ENCODE assay signal across 21 mouse cellular contexts in genomic region chr7:141335682-141336081, GRCm38 (mm10). TPM values are rescaled to one million over a fixed set of nuclear protein-coding genes. Genes with fewer than 3 reads are reported as not detected.
DNase-seq lines count a peak whose midpoint lies in the region; ATAC-seq and TF ChIP-seq lines count a peak whose summit lies in the region.
"Had no signal": no experiment of that assay in that cellular context is flagged by ENCODE, and none has a peak within 500 bp of the region (broad histone marks: within the 10 kb centered on the region; RNA-seq: fewer than 3 reads in every experiment).

No protein-coding gene starts in this region.

- intact Hi-C loops in heart, postnatal 14 days (cut with DNase I) = no loop called here

- H3K9ac ChIP-seq in midbrain, postnatal 0 days (replicated peaks; ENCODE audit: low read length, poor library complexity, severe bottlenecking) = no peak overlapping the region
- no peak overlapping the region for H3K9ac ChIP-seq in midbrain, embryonic 15.5 days
- H3K9ac ChIP-seq: forebrain, embryonic 12.5 days; heart, embryonic 15.5 days; intestine, embryonic 15.5 days; limb, embryonic 12.5 days; liver, postnatal 0 days; neural tube, embryonic 15.5 days had no signal

- H3K27me3 ChIP-seq in heart, embryonic 10.5 days (ENCODE audit: insufficient read depth, poor library complexity, severe bottlenecking) = peaks cover 26% of the 10 kb centered on the region
- H3K27me3 ChIP-seq in midbrain, postnatal 0 days (ENCODE audit: insufficient read depth, low read length) = peaks cover 8% of the 10 kb centered on the region
- peaks cover 6% of the 10 kb centered on the region; the same call in 1 of the 2 replicates for H3K27me3 ChIP-seq in midbrain, embryonic 15.5 days (replicated peaks)
- H3K27me3 ChIP-seq: intestine, embryonic 15.5 days; Patski had no signal

- H3K9me3 ChIP-seq in heart, embryonic 10.5 days = no peaks in the 10 kb centered on the region
- no peaks in the 10 kb centered on the region for H3K9me3 ChIP-seq in midbrain, postnatal 0 days (ENCODE audit: low read length)
- no peaks in the 10 kb centered on the region for H3K9me3 ChIP-seq in midbrain, embryonic 15.5 days
- H3K9me3 ChIP-seq: forebrain, embryonic 12.5 days; heart, embryonic 15.5 days; intestine, embryonic 15.5 days; limb, embryonic 12.5 days; neural tube, embryonic 15.5 days had no signal

- H3K4me3 ChIP-seq in heart, embryonic 10.5 days = no peak overlapping the region
- no peak overlapping the region for H3K4me3 ChIP-seq in midbrain, postnatal 0 days (ENCODE audit: low read depth, low read length)
- no peak overlapping the region for H3K4me3 ChIP-seq in midbrain, embryonic 15.5 days
- H3K4me3 ChIP-seq: forebrain, embryonic 12.5 days; heart, embryonic 15.5 days; intestine, embryonic 15.5 days; limb, embryonic 12.5 days; myocyte; neural tube, embryonic 15.5 days had no signal

- no peak overlapping the region for H3K4me2 ChIP-seq in midbrain, postnatal 0 days (ENCODE audit: low read depth, low read length, poor library complexity, severe bottlenecking)
- no peak overlapping the region for H3K4me2 ChIP-seq in midbrain, embryonic 15.5 days
- H3K4me2 ChIP-seq: forebrain, embryonic 12.5 days; heart, embryonic 15.5 days; intestine, embryonic 15.5 days; limb, embryonic 12.5 days; midbrain, embryonic 11.5 days; neural tube, embryonic 15.5 days had no signal

- WGBS in heart, embryonic 10.5 days = 88% methylated on average over 4 of the region's 4 CpGs
- WGBS in midbrain, postnatal 0 days = 88% methylated on average over 4 of the region's 4 CpGs
- 94% methylated on average over 4 of the region's 4 CpGs for WGBS in midbrain, embryonic 15.5 days

- DNase-seq in heart, embryonic 10.5 days (ENCODE audit: low spot score) = peak; percentile 63
- no peak for DNase-seq in heart, postnatal 14 days
- DNase-seq in midbrain, postnatal 0 days (ENCODE audit: low spot score) = peak; percentile 56
- peak; percentile 88 for DNase-seq in cerebellum, adult 9-11 months
- no peak for DNase-seq in thymus, postnatal 0 days (ENCODE audit: low spot score)
- DNase-seq: adrenal gland, postnatal 25 days; embryo, embryonic 11 days; kidney, postnatal 4 days; liver, postnatal 0 days; lung, postnatal 36 days; thymus, adult 18-20 months had no signal

- no peak for ATAC-seq in midbrain, postnatal 0 days (ENCODE audit: low FRiP score)
- no peak for ATAC-seq in midbrain, embryonic 15.5 days (replicated peaks)
- no peak for ATAC-seq in megakaryocyte progenitor cell, adult 5-6 weeks (replicated peaks; ENCODE audit: poor library complexity)
- ATAC-seq: intestine, embryonic 15.5 days; liver, postnatal 0 days; Patski had no signal

- no peak overlapping the region for H3K27ac ChIP-seq in heart, embryonic 10.5 days
- no peak overlapping the region for H3K27ac ChIP-seq in midbrain, postnatal 0 days (ENCODE audit: low read depth, low read length)
- no peak overlapping the region for H3K27ac ChIP-seq in midbrain, embryonic 15.5 days
- H3K27ac ChIP-seq: forebrain, embryonic 12.5 days; heart, embryonic 15.5 days; intestine, embryonic 15.5 days; limb, embryonic 12.5 days; neural tube, embryonic 15.5 days had no signal

- H3K36me3 ChIP-seq in heart, embryonic 10.5 days = peaks cover 27% of the 10 kb centered on the region
- peaks cover 4% of the 10 kb centered on the region; the same call in 1 of the 2 replicates for H3K36me3 ChIP-seq in midbrain, postnatal 0 days (ENCODE audit: insufficient read depth, low read length)
- H3K36me3 ChIP-seq in midbrain, embryonic 15.5 days (replicated peaks) = peaks cover 10% of the 10 kb centered on the region; the same call in 1 of the 2 replicates

- peaks cover 31% of the 10 kb centered on the region for H3K4me1 ChIP-seq in heart, embryonic 10.5 days
- H3K4me1 ChIP-seq in midbrain, postnatal 0 days (ENCODE audit: insufficient read depth, low read length) = no peaks in the 10 kb centered on the region
- peaks cover 7% of the 10 kb centered on the region for H3K4me1 ChIP-seq in midbrain, embryonic 15.5 days

- no peak for TF ChIP-seq CTCF in midbrain, postnatal 0 days (IDR thresholded peaks at IDR 0.05)

RNA-seq across cellular contexts. Expression of gene Eps8l2, which starts 3.0 kb away (rescaled TPM):
- polyA plus RNA-seq in heart, embryonic 10.5 days (2016; fragmentation: Nextera tagmentation; extraction: Ambion mirVana) = 3.1 and 8.2 TPM in 2 replicates
- total RNA-seq in heart, postnatal 14 days (2021) = 1 to 10 TPM; 2.7 to 3.0 TPM
- 2.4 and 3.1 TPM in 2 replicates for total RNA-seq in midbrain, postnatal 0 days (2014; rRNA removed)
- polyA plus RNA-seq in midbrain, postnatal 0 days (2015; fragmentation: Nextera tagmentation; extraction: Ambion mirVana) = 0.48 and 0.74 TPM in 2 replicates
- 0.49 and 0.66 TPM in 2 replicates for polyA plus RNA-seq in midbrain, embryonic 15.5 days (2015; fragmentation: Nextera tagmentation; extraction: Ambion mirVana)
- 8.1 and 10.4 TPM in 2 replicates for polyA plus RNA-seq in thymus, postnatal 0 days (2015; fragmentation: Nextera tagmentation; extraction: Ambion mirVana)
- 0.67 TPM in 1 of 2 replicates, not detected in the other for total RNA-seq in megakaryocyte progenitor cell, adult 5-6 weeks (2015)
- total RNA-seq in megakaryocyte progenitor cell, adult 5-6 weeks (2017) = not detected in 2 replicates

RNA-seq across cellular contexts. Expression of gene Tmem80, which starts 8.1 kb away (rescaled TPM):
- 39.5 and 41.2 TPM in 2 replicates for polyA plus RNA-seq in heart, embryonic 10.5 days (2016; fragmentation: Nextera tagmentation; extraction: Ambion mirVana)
- 10 to 100 TPM; 13.6 to 16.1 TPM for total RNA-seq in heart, postnatal 14 days (2021)
- 25.8 and 29.1 TPM in 2 replicates for total RNA-seq in midbrain, postnatal 0 days (2014; rRNA removed)
- polyA plus RNA-seq in midbrain, postnatal 0 days (2015; fragmentation: Nextera tagmentation; extraction: Ambion mirVana) = 31.5 and 34.5 TPM in 2 replicates
- 63.0 and 63.3 TPM in 2 replicates for polyA plus RNA-seq in midbrain, embryonic 15.5 days (2015; fragmentation: Nextera tagmentation; extraction: Ambion mirVana)
- polyA plus RNA-seq in thymus, postnatal 0 days (2015; fragmentation: Nextera tagmentation; extraction: Ambion mirVana) = 43.0 and 45.6 TPM in 2 replicates
- total RNA-seq in megakaryocyte progenitor cell, adult 5-6 weeks (2015) = 11.1 and 11.7 TPM in 2 replicates
- 9.1 and 9.2 TPM in 2 replicates for total RNA-seq in megakaryocyte progenitor cell, adult 5-6 weeks (2017)

RNA-seq across cellular contexts. Expression of gene Deaf1, which starts 8.2 kb away (rescaled TPM):
- 35.6 and 39.4 TPM in 2 replicates for polyA plus RNA-seq in heart, embryonic 10.5 days (2016; fragmentation: Nextera tagmentation; extraction: Ambion mirVana)
- 10 to 100 TPM; 20.0 to 22.1 TPM for total RNA-seq in heart, postnatal 14 days (2021)
- total RNA-seq in midbrain, postnatal 0 days (2014; rRNA removed) = 246 and 289 TPM in 2 replicates
- 291 and 306 TPM in 2 replicates for polyA plus RNA-seq in midbrain, postnatal 0 days (2015; fragmentation: Nextera tagmentation; extraction: Ambion mirVana)
- polyA plus RNA-seq in midbrain, embryonic 15.5 days (2015; fragmentation: Nextera tagmentation; extraction: Ambion mirVana) = 224 and 234 TPM in 2 replicates
- 25.6 and 27.6 TPM in 2 replicates for polyA plus RNA-seq in thymus, postnatal 0 days (2015; fragmentation: Nextera tagmentation; extraction: Ambion mirVana)
- total RNA-seq in megakaryocyte progenitor cell, adult 5-6 weeks (2015) = 33.6 and 33.7 TPM in 2 replicates
- 19.8 and 23.0 TPM in 2 replicates for total RNA-seq in megakaryocyte progenitor cell, adult 5-6 weeks (2017)

RNA-seq across cellular contexts. Expression of gene Drd4, which starts 43.9 kb away (rescaled TPM):
- polyA plus RNA-seq in heart, embryonic 10.5 days (2016; fragmentation: Nextera tagmentation; extraction: Ambion mirVana) = 0.13 TPM in 1 of 2 replicates, not detected in the other
- not detected for total RNA-seq in heart, postnatal 14 days (2021)
- total RNA-seq in midbrain, postnatal 0 days (2014; rRNA removed) = 0.55 and 0.61 TPM in 2 replicates
- 0.73 and 0.98 TPM in 2 replicates for polyA plus RNA-seq in midbrain, postnatal 0 days (2015; fragmentation: Nextera tagmentation; extraction: Ambion mirVana)
- 0.74 and 0.96 TPM in 2 replicates for polyA plus RNA-seq in midbrain, embryonic 15.5 days (2015; fragmentation: Nextera tagmentation; extraction: Ambion mirVana)
- polyA plus RNA-seq in thymus, postnatal 0 days (2015; fragmentation: Nextera tagmentation; extraction: Ambion mirVana) = 0.33 and 0.40 TPM in 2 replicates
- total RNA-seq in megakaryocyte progenitor cell, adult 5-6 weeks (2015) = not detected in 2 replicates
- total RNA-seq in megakaryocyte progenitor cell, adult 5-6 weeks (2017) = not detected in 2 replicates
- total RNA-seq: adrenal gland, postnatal 25 days had no signal
- polyA plus RNA-seq: liver, postnatal 0 days; myocyte; Patski had no signal

RNA-seq across cellular contexts. Expression of gene Taldo1, which starts 56.3 kb away (rescaled TPM):
- 270 and 285 TPM in 2 replicates for polyA plus RNA-seq in heart, embryonic 10.5 days (2016; fragmentation: Nextera tagmentation; extraction: Ambion mirVana)
- 100 to 1,000 TPM; 125 to 126 TPM for total RNA-seq in heart, postnatal 14 days (2021)
- total RNA-seq in midbrain, postnatal 0 days (2014; rRNA removed) = 166 and 175 TPM in 2 replicates
- 245 and 255 TPM in 2 replicates for polyA plus RNA-seq in midbrain, postnatal 0 days (2015; fragmentation: Nextera tagmentation; extraction: Ambion mirVana)
- polyA plus RNA-seq in midbrain, embryonic 15.5 days (2015; fragmentation: Nextera tagmentation; extraction: Ambion mirVana) = 292 and 298 TPM in 2 replicates
- 379 and 423 TPM in 2 replicates for polyA plus RNA-seq in thymus, postnatal 0 days (2015; fragmentation: Nextera tagmentation; extraction: Ambion mirVana)
- 103 and 117 TPM in 2 replicates for total RNA-seq in megakaryocyte progenitor cell, adult 5-6 weeks (2015)
- total RNA-seq in megakaryocyte progenitor cell, adult 5-6 weeks (2017) = 508 and 513 TPM in 2 replicates

Comparison
In these comparisons a context has a peak if more than half of its experiments do, and no peak if none do; other contexts are left out.
1. DNase-seq: peak in heart, embryonic 10.5 days (single experiment), midbrain, postnatal 0 days (single experiment) and cerebellum, adult 9-11 months (single experiment); none in heart, postnatal 14 days (0 of 2) and thymus, postnatal 0 days (single experiment).